Mouse (Mus musculus) MEL (cell line): ENCODE results near the gene Eri2. TPM values are rescaled to one million over a fixed set of nuclear protein-coding genes. Genes with fewer than 3 reads are reported as not detected.

Source experiments
- polyA plus RNA-seq, 2 experiments: library from polyadenylated mRNA; stranded (reverse) in 1 of 2; unstranded in 1 of 2; fragments of >175 nt in 1 of 2; fragments of >200 nt in 1 of 2; gene quantifications; 2 replicates each; pipeline versions ENCODE4 v1.2.1 to v1.2.4; 2012; ENCODE audit warnings: low replicate concordance in 2 of 2, low read depth in 1 of 2; ENCODE audit not compliant: insufficient read length in 2 of 2, insufficient read depth in 1 of 2, missing spikeins in 1 of 2
- total RNA-seq: library from RNA; depleted of rRNA; stranded (reverse); fragments of 300-350 nt; gene quantifications from 2 replicates; pipeline ENCODE4 v1.2.3, GENCODE M21; 2012; rRNA removed

The Eri2 gene
- total and polyA plus RNA-seq, 3 experiments, result 9.4 to 11.0 TPM; not detected in 1

Other genes starting within 250 kb of the Eri2 start
- not detected in 2 replicates for gene Acsm2, start 239.7 kb downstream of the Eri2 start, total RNA-seq
- not detected for gene Acsm2, start 239.7 kb downstream of the Eri2 start, polyA plus RNA-seq
- not detected in 2 replicates for gene Acsm1, start 187.0 kb downstream of the Eri2 start, total RNA-seq
- not detected for gene Acsm1, start 187.0 kb downstream of the Eri2 start, polyA plus RNA-seq
- not detected in 2 replicates for gene Acsm4, start 104.0 kb downstream of the Eri2 start, total RNA-seq
- not detected for gene Acsm4, start 104.0 kb downstream of the Eri2 start, polyA plus RNA-seq
- 56.7 and 67.5 TPM in 2 replicates for gene Thumpd1, start 73.3 kb downstream of the Eri2 start, total RNA-seq
- 10 to 100 TPM in 1 of 2 experiments, not detected in 1; 56.4 TPM for gene Thumpd1, start 73.3 kb downstream of the Eri2 start, polyA plus RNA-seq
- gene Acsm3, start 33.1 kb downstream of the Eri2 start, total RNA-seq, result 0.08 TPM in 1 of 2 replicates, not detected in the other
- under 1 TPM in 1 of 2 experiments, not detected in 1; 0.54 TPM for gene Acsm3, start 33.1 kb downstream of the Eri2 start, polyA plus RNA-seq
- gene Rexo5, start 52 bp downstream of the Eri2 start, total RNA-seq, result 10.9 and 11.7 TPM in 2 replicates
- 10 to 100 TPM in 1 of 2 experiments, not detected in 1; 18.3 TPM for gene Rexo5, start 52 bp downstream of the Eri2 start, polyA plus RNA-seq
- 2.1 and 4.0 TPM in 2 replicates for gene Lyrm1, start 101.8 kb upstream of the Eri2 start, total RNA-seq
- gene Lyrm1, start 101.8 kb upstream of the Eri2 start, polyA plus RNA-seq, result 1 to 10 TPM in 1 of 2 experiments, not detected in 1; 4.4 TPM
- 2.5 and 3.3 TPM in 2 replicates for gene Dcun1d3, start 102.2 kb upstream of the Eri2 start, total RNA-seq
- gene Dcun1d3, start 102.2 kb upstream of the Eri2 start, polyA plus RNA-seq, result 1 to 10 TPM in 1 of 2 experiments, not detected in 1; 5.6 TPM